Mouse (Mus musculus) midbrain, embryonic 14.5 days (tissue): ENCODE measurements around the gene Sept9. TPM values are rescaled to one million over a fixed set of nuclear protein-coding genes. Genes with fewer than 3 reads are reported as not detected.

Experiments used
- ATAC-seq: fragments of 200-750 bp; cut with Nextera tagmentation; 2 replicates; pipeline ENCODE4 v1.8.0; 2017; ENCODE audit warnings: moderate number of reproducible peaks, moderate library complexity; ENCODE audit not compliant: low FRiP score, low TSS enrichment
- DNase-seq: peaks from one replicate; pipeline ENCODE4 v3.0.0-alpha.2; 2015
- H3K27ac ChIP-seq: fragments of 300-500 bp; sonication (generic); replicated peaks from 2 replicates; pipeline ENCODE4 v1.5.1; 2014; ENCODE audit warnings: mild to moderate bottlenecking, low read depth, low read length, moderate library complexity
- H3K27me3 ChIP-seq: fragments of 300-500 bp; sonication (generic); 2 replicates; pipeline ENCODE4 v1.6.1; 2014; ENCODE audit warnings: low read length, control low read depth, mixed read lengths; ENCODE audit not compliant: control insufficient read depth, insufficient read depth
- H3K36me3 ChIP-seq: fragments of 300-500 bp; sonication (generic); 2 replicates; pipeline ENCODE4 v1.6.1; 2014; ENCODE audit warnings: low read length, control low read depth; ENCODE audit not compliant: control insufficient read depth, insufficient read depth
- H3K4me1 ChIP-seq: fragments of 300-500 bp; sonication (generic); 2 replicates; pipeline ENCODE4 v1.6.1; 2014; ENCODE audit warnings: mild to moderate bottlenecking, antibody characterized with exemption, low read length, control low read depth; ENCODE audit not compliant: control insufficient read depth, insufficient read depth
- H3K4me2 ChIP-seq: fragments of 300-500 bp; sonication (generic); 2 replicates; pipeline ENCODE4 v1.6.1; 2014; ENCODE audit warnings: mild to moderate bottlenecking, low read length, moderate library complexity
- H3K4me3 ChIP-seq: fragments of 300-500 bp; sonication (generic); replicated peaks from 2 replicates; pipeline ENCODE4 v1.5.1; 2014; ENCODE audit warnings: low read depth, low read length
- H3K9ac ChIP-seq: fragments of 300-500 bp; sonication (generic); replicated peaks from 2 replicates; pipeline ENCODE4 v1.6.1; 2014; ENCODE audit warnings: mild to moderate bottlenecking, low read length, moderate library complexity
- H3K9me3 ChIP-seq: fragments of 300-500 bp; sonication (generic); 2 replicates; pipeline ENCODE4 v1.6.1; 2016; ENCODE audit warnings: low read length, control low read depth, mixed read lengths; ENCODE audit not compliant: control insufficient read depth
- WGBS: fragments of 180-500 bp; shearing (Covaris S2); extraction: QIAGEN DNeasy Blood & Tissue Kit; methylation state at CpG from one replicate; pipeline ENCODE4 v1.1.7; 2014; 5-methylcytosine and 5-hydroxymethylcytosine counted together
- polyA plus RNA-seq: library from polyadenylated mRNA; unstranded; fragments of >200 nt; fragmentation: Nextera tagmentation; extraction: Ambion mirVana; gene quantifications from 2 replicates; pipeline ENCODE4 v1.2.1, GENCODE M21; 2014

Sept9 gene
- polyA plus RNA-seq, 1 experiment from 2014 or later: 97.4 TPM

DNA sequence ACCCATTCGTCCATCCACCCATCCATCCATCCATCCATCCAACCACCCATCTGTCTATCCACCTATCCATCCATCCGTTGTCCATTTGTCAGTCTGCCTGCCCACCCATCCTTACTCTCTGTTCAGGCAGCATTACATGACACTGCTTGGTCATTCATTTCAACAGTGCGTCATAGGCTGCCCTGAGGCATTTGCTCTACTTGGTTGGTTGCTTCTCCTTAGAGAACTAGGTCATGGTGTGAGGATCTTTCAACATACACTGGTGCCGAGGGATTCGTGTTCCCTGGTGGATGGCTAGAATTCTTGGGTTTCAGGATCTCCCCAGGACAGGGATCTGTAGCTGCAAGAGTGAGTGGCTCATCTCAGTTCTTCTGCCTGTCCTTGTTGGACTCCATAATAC, 144.3 kb downstream of the Sept9 start:
- H3K4me3 ChIP-seq: no peak overlapping the region
- no peak overlapping the region for H3K9ac ChIP-seq
- ATAC-seq (no peak), DNase-seq (no peak)
- H3K4me2 ChIP-seq: no peak overlapping the region
- peaks cover 72% of the 10 kb centered on the region for H3K4me1 ChIP-seq
- 92% methylated on average over 5 of the region's 5 CpGs for WGBS
- H3K27ac ChIP-seq: no peak overlapping the region
- no peaks in the 10 kb centered on the region for H3K27me3 ChIP-seq
- no peaks in the 10 kb centered on the region for H3K9me3 ChIP-seq
- no peaks in the 10 kb centered on the region for H3K36me3 ChIP-seq

GRCm38 (mm10) chr11:117344339-117345021, 145.0 kb downstream of the Sept9 start:
- no peak for DNase-seq
- no peak overlapping the region for H3K9ac ChIP-seq
- no peak for ATAC-seq
- H3K36me3 ChIP-seq: no peaks in the 10 kb centered on the region
- no peaks in the 10 kb centered on the region for H3K9me3 ChIP-seq
- H3K4me3 ChIP-seq: no peak overlapping the region
- peak overlapping the region; percentile 27 for H3K27ac ChIP-seq
- peaks cover 79% of the 10 kb centered on the region for H3K4me1 ChIP-seq
- peak overlapping the region; percentile 22 for H3K4me2 ChIP-seq
- 50% methylated on average over 11 of the region's 11 CpGs for WGBS
- no peaks in the 10 kb centered on the region for H3K27me3 ChIP-seq

- 25% methylated on average over 12 of the region's 12 CpGs for WGBS
- no peak overlapping the region for H3K9ac ChIP-seq
- H3K4me3 ChIP-seq: no peak overlapping the region
- peak; percentile 82 for DNase-seq
- peak overlapping the region; percentile 27 for H3K27ac ChIP-seq
- H3K9me3 ChIP-seq: no peaks in the 10 kb centered on the region
- peak; percentile 68 for ATAC-seq
- H3K4me1 ChIP-seq: peaks cover 80% of the 10 kb centered on the region
- H3K4me2 ChIP-seq: peak overlapping the region; percentile 22
- H3K36me3 ChIP-seq: no peaks in the 10 kb centered on the region
- no peaks in the 10 kb centered on the region for H3K27me3 ChIP-seq
These were observed 145.7 kb downstream of the Sept9 start for GRCm38 (mm10) chr11:117345022-117345765.

GRCm38 (mm10) chr11:117347256-117347655, 147.8 kb downstream of the Sept9 start:
- H3K9ac ChIP-seq: no peak overlapping the region
- no peaks in the 10 kb centered on the region for H3K27me3 ChIP-seq
- no peaks in the 10 kb centered on the region for H3K9me3 ChIP-seq
- WGBS: 83% methylated on average over 4 of the region's 4 CpGs
- peak overlapping the region; percentile 61 for H3K27ac ChIP-seq
- peaks cover 15% of the 10 kb centered on the region for H3K36me3 ChIP-seq
- peaks cover 62% of the 10 kb centered on the region for H3K4me1 ChIP-seq
- H3K4me2 ChIP-seq: no peak overlapping the region
- ATAC-seq (no peak), DNase-seq (no peak)
- H3K4me3 ChIP-seq: no peak overlapping the region

DNA sequence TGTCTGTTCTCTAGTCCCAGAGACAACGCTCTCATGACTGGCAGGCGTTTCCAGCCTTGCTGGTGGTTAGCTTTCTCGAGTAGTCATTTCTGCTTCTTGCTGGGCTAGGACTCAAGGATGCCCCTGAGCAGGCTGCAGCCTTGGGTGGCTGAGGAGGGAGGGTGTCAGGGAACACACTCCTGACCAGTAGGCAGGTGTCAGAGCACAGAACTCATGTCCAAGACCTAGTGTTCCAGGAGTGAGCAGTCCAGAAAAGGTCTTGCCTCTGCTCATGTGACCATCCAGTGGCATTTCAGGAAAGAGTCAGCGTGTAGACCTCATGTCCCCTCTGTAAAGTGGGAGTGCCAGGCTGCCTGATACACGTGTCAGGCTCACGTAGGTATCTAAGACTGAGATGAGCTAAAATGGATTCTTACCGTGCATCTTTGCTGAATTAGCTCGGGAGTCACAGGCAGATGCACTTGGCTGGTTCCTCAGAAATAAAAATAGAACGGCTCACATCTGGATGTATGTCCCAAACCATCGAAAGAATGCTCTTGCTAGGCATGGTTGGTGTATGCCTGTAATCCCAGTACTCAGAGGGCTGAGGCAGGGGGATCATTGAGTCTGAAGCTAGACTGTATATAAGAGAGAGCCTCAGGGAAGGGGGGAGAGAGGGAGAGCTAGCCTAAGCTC, 149.1 kb downstream of the Sept9 start:
- ATAC-seq (no peak), DNase-seq (no peak)
- peaks cover 56% of the 10 kb centered on the region for H3K4me1 ChIP-seq
- peaks cover 28% of the 10 kb centered on the region for H3K36me3 ChIP-seq
- no peak overlapping the region for H3K4me3 ChIP-seq
- H3K27me3 ChIP-seq: no peaks in the 10 kb centered on the region
- peak overlapping the region; percentile 57; the same call in 1 of the 2 replicates for H3K27ac ChIP-seq
- H3K9me3 ChIP-seq: no peaks in the 10 kb centered on the region
- 50% methylated on average over 10 of the region's 10 CpGs for WGBS
- no peak overlapping the region for H3K4me2 ChIP-seq
- no peak overlapping the region for H3K9ac ChIP-seq

- Histone ChIP-seq H3K4me1 (peaks cover 44% of the 10 kb centered on the region), H3K27ac (no peak overlapping the region), H3K36me3 (peaks cover 39% of the 10 kb centered on the region), H3K9ac (no peak overlapping the region), H3K4me2 (no peak overlapping the region), H3K4me3 (no peak overlapping the region), H3K27me3 (no peaks in the 10 kb centered on the region), H3K9me3 (no peaks in the 10 kb centered on the region)
- WGBS: 33% methylated on average over 20 of the region's 20 CpGs
- ATAC-seq (no peak), DNase-seq (no peak)
These were observed 150.2 kb downstream of the Sept9 start for GRCm38 (mm10) chr11:117349429-117350363.

DNA sequence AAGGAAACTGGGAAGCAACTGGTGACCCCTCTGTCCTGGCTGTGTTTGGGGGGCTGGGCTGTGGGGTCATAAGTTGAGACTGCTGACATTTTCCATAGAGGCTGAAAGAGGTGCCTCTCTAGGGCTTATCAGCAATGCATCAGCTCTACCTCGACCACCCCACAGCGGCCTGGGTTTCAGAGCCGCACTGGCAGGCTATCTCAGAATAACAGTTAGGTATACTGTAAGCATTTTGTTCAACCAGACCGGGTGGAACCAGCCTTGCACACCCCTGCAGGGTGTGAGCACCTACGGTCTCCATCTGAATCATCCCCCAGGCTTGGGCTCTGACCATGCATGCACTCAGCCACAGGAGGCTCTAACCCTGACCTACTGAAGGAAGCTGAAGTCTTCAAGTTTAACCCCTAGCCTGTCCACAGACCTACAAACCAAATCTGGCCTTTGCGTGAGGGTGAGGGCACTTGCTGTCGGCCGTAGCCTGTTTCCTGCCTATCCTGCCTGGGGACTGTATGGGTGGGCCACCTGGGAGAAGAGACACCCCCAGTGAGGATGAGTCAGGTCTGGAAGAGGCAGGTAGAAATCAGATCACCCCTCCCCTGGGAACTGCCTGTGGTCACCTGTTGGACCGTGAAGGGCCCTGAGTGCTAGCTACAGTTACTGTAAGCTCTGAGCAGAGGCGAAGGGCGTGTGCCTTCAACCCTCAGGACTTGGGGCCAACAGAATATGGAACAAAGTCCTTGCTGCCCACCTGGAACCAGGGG, 151.2 kb downstream of the Sept9 start:
- ATAC-seq: no peak
- Histone ChIP-seq H3K36me3 (peaks cover 49% of the 10 kb centered on the region), H3K27ac (no peak overlapping the region), H3K9me3 (no peaks in the 10 kb centered on the region), H3K4me1 (peaks cover 38% of the 10 kb centered on the region), H3K4me3 (no peak overlapping the region), H3K4me2 (no peak overlapping the region), H3K27me3 (no peaks in the 10 kb centered on the region), H3K9ac (no peak overlapping the region)
- WGBS: 91% methylated on average over 11 of the region's 11 CpGs
- DNase-seq: no peak
